In genomic region chr5:113591751-113592230, GRCm38 (mm10) we compare ENCODE assay signal across 9 mouse cellular contexts. TPM values are rescaled to one million over a fixed set of nuclear protein-coding genes. Genes with fewer than 3 reads are reported as not detected.
DNase-seq lines count a peak whose midpoint lies in the region; ATAC-seq and TF ChIP-seq lines count a peak whose summit lies in the region.
"Had no signal": no experiment of that assay in that cellular context is flagged by ENCODE, and none has a peak within 500 bp of the region (broad histone marks: within the 10 kb centered on the region; RNA-seq: fewer than 3 reads in every experiment).

No protein-coding gene starts in this region.

- H3K9me3 ChIP-seq in embryonic facial prominence, embryonic 10.5 days = no peaks in the 10 kb centered on the region
- H3K9me3 ChIP-seq in hindbrain, embryonic 16.5 days (ENCODE audit: control insufficient read depth, low read length) = no peaks in the 10 kb centered on the region
- H3K9me3 ChIP-seq in midbrain, embryonic 12.5 days = no peaks in the 10 kb centered on the region
- H3K9me3 ChIP-seq: heart, embryonic 13.5 days had no signal

- TF ChIP-seq CTCF in gastrocnemius, adult 2 months (IDR thresholded peaks at IDR 0.05) = no peak

- H3K36me3 ChIP-seq in embryonic facial prominence, embryonic 10.5 days (replicated peaks) = no peaks in the 10 kb centered on the region
- H3K36me3 ChIP-seq in hindbrain, embryonic 16.5 days (ENCODE audit: control insufficient read depth, insufficient read depth, low read length) = peaks cover 2% of the 10 kb centered on the region; the same call in 1 of the 2 replicates
- H3K36me3 ChIP-seq in midbrain, embryonic 12.5 days = no peaks in the 10 kb centered on the region; the same call in 1 of the 2 replicates
- H3K36me3 ChIP-seq: heart, embryonic 13.5 days had no signal

- WGBS in embryonic facial prominence, embryonic 10.5 days = 17% methylated on average over 6 of the region's 6 CpGs
- WGBS in hindbrain, embryonic 16.5 days = 7% methylated on average over 6 of the region's 6 CpGs
- 6% methylated on average over 6 of the region's 6 CpGs for WGBS in midbrain, embryonic 12.5 days

- DNase-seq in adrenal gland, adult (ENCODE audit: inconsistent age in 2 of 2, low spot score in 1 of 2) = peak; percentile 15 to 43
- no peak for DNase-seq in adrenal gland, adult 2 months
- peak; percentile 34 for DNase-seq in embryonic facial prominence, embryonic 10.5 days (ENCODE audit: low spot score)
- no peak for DNase-seq in kidney, adult 18-20 months
- DNase-seq in urinary bladder, adult 2 months (ENCODE audit: low spot score) = no peak
- DNase-seq in gastrocnemius, adult 2 months = no peak

- no peak overlapping the region; the same call in 1 of the 2 replicates for H3K4me3 ChIP-seq in embryonic facial prominence, embryonic 10.5 days
- H3K4me3 ChIP-seq in hindbrain, embryonic 16.5 days (ENCODE audit: low read length) = no peak overlapping the region
- H3K4me3 ChIP-seq in midbrain, embryonic 12.5 days = no peak overlapping the region
- H3K4me3 ChIP-seq in gastrocnemius, adult 2 months = no peak overlapping the region
- H3K4me3 ChIP-seq: heart, embryonic 13.5 days had no signal

- H3K27me3 ChIP-seq in embryonic facial prominence, embryonic 10.5 days (replicated peaks; ENCODE audit: low read depth, poor library complexity, severe bottlenecking) = no peaks in the 10 kb centered on the region
- no peaks in the 10 kb centered on the region for H3K27me3 ChIP-seq in hindbrain, embryonic 16.5 days (replicated peaks; ENCODE audit: control insufficient read depth, insufficient read depth, low read length)
- H3K27me3 ChIP-seq in midbrain, embryonic 12.5 days = 0 out of 2 replicates have a peak, but pooled peaks cover 11% of the 10 kb centered on the region

- peaks cover 59% of the 10 kb centered on the region for H3K4me1 ChIP-seq in embryonic facial prominence, embryonic 10.5 days
- peaks cover 25% of the 10 kb centered on the region for H3K4me1 ChIP-seq in hindbrain, embryonic 16.5 days (ENCODE audit: control insufficient read depth, insufficient read depth, low read depth, low read length)
- peaks cover 37% of the 10 kb centered on the region for H3K4me1 ChIP-seq in midbrain, embryonic 12.5 days

- peak overlapping the region; percentile 62 for H3K27ac ChIP-seq in embryonic facial prominence, embryonic 10.5 days (replicated peaks)
- peak overlapping the region; percentile 84 for H3K27ac ChIP-seq in hindbrain, embryonic 16.5 days (ENCODE audit: low read depth, low read length)
- H3K27ac ChIP-seq in midbrain, embryonic 12.5 days (replicated peaks) = peak overlapping the region; percentile 83
- no peak overlapping the region for H3K27ac ChIP-seq in gastrocnemius, adult 2 months
- H3K27ac ChIP-seq: heart, embryonic 13.5 days had no signal

- H3K9ac ChIP-seq in hindbrain, embryonic 16.5 days (ENCODE audit: low read depth, low read length) = peak overlapping the region; percentile 17; the same call in 1 of the 2 replicates
- no peak overlapping the region for H3K9ac ChIP-seq in midbrain, embryonic 12.5 days (replicated peaks)
- H3K9ac ChIP-seq: heart, embryonic 13.5 days had no signal

- no peak overlapping the region for H3K4me2 ChIP-seq in hindbrain, embryonic 16.5 days (ENCODE audit: low read length)
- peak overlapping the region; percentile 17; the same call in 1 of the 2 replicates for H3K4me2 ChIP-seq in midbrain, embryonic 12.5 days (replicated peaks)
- H3K4me2 ChIP-seq: heart, embryonic 13.5 days had no signal

- peak; percentile 93 for ATAC-seq in hindbrain, embryonic 16.5 days
- ATAC-seq in midbrain, embryonic 12.5 days (ENCODE audit: low FRiP score, low read depth) = peak; percentile 89

- intact Hi-C loops in gastrocnemius, adult 2 months (cut with DNase I) = no loop called here

RNA-seq across cellular contexts. Expression of gene Cmklr1, which starts 58.4 kb away (rescaled TPM):
- 10 to 100 TPM; 25.3 to 25.7 TPM for total RNA-seq in adrenal gland, adult 2 months (2021)
- polyA plus RNA-seq in adrenal gland, adult 2 months (2012; rRNA removed) = 61.3 and 75.6 TPM in 2 replicates
- polyA plus RNA-seq in embryonic facial prominence, embryonic 10.5 days (2016; fragmentation: Nextera tagmentation; extraction: Ambion mirVana) = 0.41 and 0.69 TPM in 2 replicates
- polyA plus RNA-seq in hindbrain, embryonic 16.5 days (2015; fragmentation: Nextera tagmentation; extraction: Ambion mirVana) = 1.2 and 1.6 TPM in 2 replicates
- polyA plus RNA-seq in midbrain, embryonic 12.5 days (2016; fragmentation: Nextera tagmentation; extraction: Ambion mirVana) = 2.3 and 2.5 TPM in 2 replicates
- polyA plus RNA-seq in urinary bladder, adult 2 months (2012; rRNA removed) = 10.0 and 12.2 TPM in 2 replicates
- 10 to 100 TPM; 10.8 to 17.1 TPM for total RNA-seq in gastrocnemius, adult 2 months (2021)

Comparison
In these comparisons a context has a peak if more than half of its experiments do, and no peak if none do; other contexts are left out.
1. DNase-seq: peak in adrenal gland, adult (2 of 2) and embryonic facial prominence, embryonic 10.5 days (single experiment); none in adrenal gland, adult 2 months (single experiment), kidney, adult 18-20 months (single experiment), urinary bladder, adult 2 months (single experiment) and gastrocnemius, adult 2 months (single experiment).